Mouse (Mus musculus) ES-E14 (cell line): Measurements from ENCODE around the gene Sh3pxd2a. TPM values are rescaled to one million over a fixed set of nuclear protein-coding genes. Genes with fewer than 3 reads are reported as not detected.

ENCODE experiments used
- DNase-seq: peaks from one replicate; pipeline ENCODE4 v3.0.0-alpha.2; 2013; ENCODE audit warnings: low read depth, low spot score
- H3K27ac ChIP-seq: 2 replicates; pipeline ENCODE4 v1.5.1; 2012; ENCODE audit warnings: low read depth, mild to moderate bottlenecking, low read length, moderate library complexity, mixed read lengths; ENCODE audit not compliant: poor library complexity, insufficient read depth, severe bottlenecking
- H3K36me3 ChIP-seq: 2 replicates; pipeline ENCODE4 v1.6.1; 2012; ENCODE audit warnings: mild to moderate bottlenecking, low read length, moderate library complexity, mixed read lengths; ENCODE audit not compliant: control insufficient read depth, poor library complexity, insufficient read depth, severe bottlenecking
- H3K4me1 ChIP-seq, 2 experiments: fragments of 150-350 bp in 1 of 2; sonication (generic) in 1 of 2; 2 replicates each; pipeline ENCODE4 v1.6.1; 2012; ENCODE audit warnings: low read length in 2 of 2, mild to moderate bottlenecking in 1 of 2, mixed read lengths in 1 of 2; ENCODE audit not compliant: control insufficient read depth in 2 of 2, insufficient read depth in 2 of 2, poor library complexity in 1 of 2
- H3K4me3 ChIP-seq, 2 experiments: fragments of 150-350 bp in 1 of 2; sonication (generic) in 1 of 2; 2 replicates each; pipeline ENCODE4 v1.5.1; 2012; ENCODE audit warnings: low read length in 2 of 2, low read depth in 1 of 2, mild to moderate bottlenecking in 1 of 2, mixed read lengths in 1 of 2; ENCODE audit not compliant: insufficient read depth in 1 of 2, poor library complexity in 1 of 2, severe bottlenecking in 1 of 2
- H3K9ac ChIP-seq: 2 replicates; pipeline ENCODE4 v1.6.1; 2012; ENCODE audit warnings: low read depth, mild to moderate bottlenecking, low read length, mixed read lengths; ENCODE audit not compliant: poor library complexity, insufficient read depth, severe bottlenecking
- H3K9me3 ChIP-seq: fragments of 150-350 bp; sonication (generic); 2 replicates; pipeline ENCODE4 v1.6.1; 2012; ENCODE audit warnings: low read depth, mild to moderate bottlenecking, low read length; ENCODE audit not compliant: control insufficient read depth, insufficient read depth
- CHD2 ChIP-seq: IDR thresholded peaks from 2 replicates; pipeline ENCODE4 v1.6.1; 2014; ENCODE audit warnings: mild to moderate bottlenecking, low read depth, low read length, inconsistent platforms
- HCFC1 ChIP-seq: IDR thresholded peaks from 2 replicates; pipeline ENCODE4 v1.6.1; 2012; ENCODE audit warnings: low read length, inconsistent platforms, borderline replicate concordance; ENCODE audit not compliant: insufficient read depth
- MAFK ChIP-seq: IDR thresholded peaks from 2 replicates; pipeline ENCODE4 v1.6.1; 2014; ENCODE audit warnings: mild to moderate bottlenecking, low read depth, low read length, inconsistent platforms; ENCODE audit not compliant: insufficient read depth
- ZC3H11A ChIP-seq: IDR thresholded peaks from 2 replicates; pipeline ENCODE4 v1.6.1; 2012; ENCODE audit warnings: low read depth, mild to moderate bottlenecking, inconsistent platforms, low read length, borderline replicate concordance
- ZNF384 ChIP-seq: IDR thresholded peaks from 2 replicates; pipeline ENCODE4 v1.6.1; 2012; ENCODE audit warnings: low read depth, low read length, inconsistent platforms
- in situ Hi-C, 2 experiments: fragments of 600-800 bp; cut with MboI; formaldehyde crosslinking; loops; one replicate each; pipeline ENCODE4 v1.15.1; 2025; ENCODE audit warnings: low sequenced_read_pairs in 2 of 2, inconsistent platforms in 1 of 2; ENCODE audit not compliant: unreplicated experiment in 2 of 2
- total RNA-seq: library from RNA; depleted of rRNA; stranded (reverse); fragments of 300-350 nt; gene quantifications from 2 replicates; pipeline ENCODE4 v1.2.3, GENCODE M21; 2012

Sh3pxd2a gene
- total RNA-seq, 1 experiment = 13.0 TPM

GRCm38 (mm10) chr19:47403391-47404379 is 60.5 kb downstream of the Sh3pxd2a start:
- Histone ChIP-seq H3K36me3 (no peaks in the 10 kb centered on the region), H3K4me1 (peaks cover 2 to 29% of the 10 kb centered on the region in 2 experiments; a peak in 2 of 4 replicates), H3K4me3 (no peak overlapping the region), H3K9ac (no peak overlapping the region), H3K27ac (peak overlapping the region; percentile 86), H3K9me3 (no peaks in the 10 kb centered on the region)
- in situ Hi-C loops = no loop called here
- DNase-seq = peak; percentile 77
- TF ChIP-seq CHD2 (peak; percentile 25; the same call in 1 of the 2 replicates), ZC3H11A (no peak)

GRCm38 (mm10) chr19:47402976-47403375 is 61.2 kb downstream of the Sh3pxd2a start:
- DNase-seq = peak; percentile 69
- H3K27ac ChIP-seq = peak overlapping the region; percentile 86; the same call in 1 of the 2 replicates
- TF ChIP-seq ZNF384 (no peak), ZC3H11A (no peak), CHD2 (no peak), HCFC1 (no peak), MAFK (no peak)
- H3K36me3 ChIP-seq = no peaks in the 10 kb centered on the region
- in situ Hi-C loops = no loop called here
- no peaks in the 10 kb centered on the region for H3K9me3 ChIP-seq
- no peak overlapping the region for H3K9ac ChIP-seq
- peaks cover 0 to 28% of the 10 kb centered on the region in 2 experiments; a peak in 2 of 4 replicates for H3K4me1 ChIP-seq
- no peak overlapping the region for H3K4me3 ChIP-seq

GRCm38 (mm10) chr19:47402544-47402943 is 61.7 kb downstream of the Sh3pxd2a start:
- Histone ChIP-seq H3K9me3 (no peaks in the 10 kb centered on the region), H3K4me3 (no peak overlapping the region), H3K9ac (no peak overlapping the region), H3K36me3 (no peaks in the 10 kb centered on the region), H3K27ac (0 out of 2 replicates have a peak overlapping the region, but pooled peaks have one; percentile 86), H3K4me1 (peaks cover 0 to 30% of the 10 kb centered on the region in 2 experiments; a peak in 2 of 4 replicates)
- DNase-seq = no peak
- TF ChIP-seq ZNF384 = no peak
- no peak for TF ChIP-seq HCFC1
- no peak for TF ChIP-seq ZC3H11A
- TF ChIP-seq CHD2 = no peak
- TF ChIP-seq MAFK = no peak
- in situ Hi-C loops = no loop called here

DNA sequence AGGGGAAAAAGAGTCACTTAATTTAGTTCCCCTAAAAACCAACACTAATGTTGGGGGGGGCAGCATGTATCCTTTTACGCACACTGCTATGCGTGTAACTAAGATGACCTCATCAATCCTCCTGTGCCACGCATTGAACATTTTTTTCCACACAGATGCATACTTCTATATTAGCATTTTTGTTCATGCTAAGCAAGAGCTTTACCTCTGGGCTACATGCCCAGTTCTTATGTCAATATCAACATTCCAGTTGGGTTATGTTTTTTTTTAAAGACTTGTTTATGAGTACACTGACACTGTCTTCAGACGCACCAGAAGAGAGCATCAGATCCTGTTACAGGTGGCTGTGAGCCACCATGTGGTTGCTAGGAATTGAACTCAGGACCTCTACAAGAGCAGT is 64.5 kb downstream of the Sh3pxd2a start:
- in situ Hi-C loops = no loop called here
- H3K4me3 ChIP-seq = no peak overlapping the region
- DNase-seq = no peak
- peaks cover 0 to 24% of the 10 kb centered on the region in 2 experiments; a peak in 2 of 4 replicates for H3K4me1 ChIP-seq
- no peaks in the 10 kb centered on the region for H3K9me3 ChIP-seq
- no peak overlapping the region for H3K9ac ChIP-seq
- H3K27ac ChIP-seq = no peak overlapping the region
- TF ChIP-seq ZC3H11A (no peak), CHD2 (no peak), ZNF384 (no peak), HCFC1 (no peak), MAFK (no peak)
- no peaks in the 10 kb centered on the region for H3K36me3 ChIP-seq
